Comparison of ENCODE assay signal across 8 mouse cellular contexts in genomic region chr6:138163920-138164319, GRCm38 (mm10). TPM values are rescaled to one million over a fixed set of nuclear protein-coding genes. Genes with fewer than 3 reads are reported as not detected.
DNase-seq lines count a peak whose midpoint lies in the region; ATAC-seq and TF ChIP-seq lines count a peak whose summit lies in the region.

No protein-coding gene starts in this region.

- WGBS in kidney, postnatal 0 days, result 78% methylated on average over 7 of the region's 7 CpGs

- H3K9me3 ChIP-seq in kidney, postnatal 0 days (replicated peaks; ENCODE audit: low read length), result no peaks in the 10 kb centered on the region

- TF ChIP-seq CTCF in kidney, postnatal 0 days (IDR thresholded peaks at IDR 0.05; ENCODE audit: low read depth), result peak; percentile 80

- peak; percentile 68 to 77 for DNase-seq in cerebellum, postnatal 10 days
- DNase-seq in cerebellum, postnatal 36 days, result no peak
- DNase-seq in left cerebral cortex, postnatal 25 days (ENCODE audit: low spot score in 2 of 2), result peak; percentile 39 to 40
- DNase-seq in left cerebral cortex, adult 11 months (ENCODE audit: low spot score), result no peak
- DNase-seq in ZHBTc4 (ENCODE audit: low read depth, low spot score), result peak; percentile 49
- peak; percentile 46 for DNase-seq in kidney, postnatal 0 days (ENCODE audit: low spot score)
- DNase-seq in retina, postnatal 1 day, result peak; percentile 55
- no peak for DNase-seq in spleen, postnatal 4 days (ENCODE audit: low spot score in 2 of 2)

- H3K27me3 ChIP-seq in kidney, postnatal 0 days (ENCODE audit: insufficient read depth, low read length), result no peaks in the 10 kb centered on the region

- H3K4me3 ChIP-seq in kidney, postnatal 0 days (replicated peaks; ENCODE audit: low read depth, low read length), result no peak overlapping the region

- no peak overlapping the region for H3K27ac ChIP-seq in kidney, postnatal 0 days

- H3K36me3 ChIP-seq in kidney, postnatal 0 days (ENCODE audit: insufficient read depth, low read length), result no peaks in the 10 kb centered on the region

- H3K4me1 ChIP-seq in kidney, postnatal 0 days (replicated peaks; ENCODE audit: insufficient read depth, low read length), result no peaks in the 10 kb centered on the region

- no peak overlapping the region for H3K9ac ChIP-seq in kidney, postnatal 0 days (ENCODE audit: low read depth, low read length)

- H3K4me2 ChIP-seq in kidney, postnatal 0 days (ENCODE audit: low read length), result no peak overlapping the region

- intact Hi-C loops in left cerebral cortex, postnatal 25 days (cut with DNase I), result no loop called here

- ATAC-seq in kidney, postnatal 0 days (replicated peaks; ENCODE audit: low FRiP score, low read depth), result no peak

RNA-seq across cellular contexts. Expression of gene Mgst1, which starts 23.8 kb away (rescaled TPM):
- total RNA-seq in left cerebral cortex, postnatal 25 days (2021), result 10 to 100 TPM in 1 of 2 experiments, 1 to 10 TPM in 1; 8.1 to 11.7 TPM
- 394 and 439 TPM in 2 replicates for polyA plus RNA-seq in kidney, postnatal 0 days (2015; fragmentation: Nextera tagmentation; extraction: Ambion mirVana)

Comparison
In these comparisons a context has a peak if more than half of its experiments do, and no peak if none do; other contexts are left out.
1. DNase-seq: peak in cerebellum, postnatal 10 days (2 of 2), left cerebral cortex, postnatal 25 days (2 of 2), ZHBTc4 (single experiment), kidney, postnatal 0 days (single experiment) and retina, postnatal 1 day (single experiment); none in cerebellum, postnatal 36 days (0 of 2), left cerebral cortex, adult 11 months (single experiment) and spleen, postnatal 4 days (0 of 2).